Mouse (Mus musculus) spleen, postnatal 4 days (tissue): Measurements from ENCODE around the gene Ddx31.

Experiments
- DNase-seq, 2 experiments: peaks; one replicate each; pipeline ENCODE4 v3.0.0; 2022; ENCODE audit warnings: low spot score in 2 of 2

The Ddx31 gene

GRCm38 (mm10) chr2:28863857-28864256 lies 23.7 kb downstream of the Ddx31 start:
- DNase-seq = no peak

DNA sequence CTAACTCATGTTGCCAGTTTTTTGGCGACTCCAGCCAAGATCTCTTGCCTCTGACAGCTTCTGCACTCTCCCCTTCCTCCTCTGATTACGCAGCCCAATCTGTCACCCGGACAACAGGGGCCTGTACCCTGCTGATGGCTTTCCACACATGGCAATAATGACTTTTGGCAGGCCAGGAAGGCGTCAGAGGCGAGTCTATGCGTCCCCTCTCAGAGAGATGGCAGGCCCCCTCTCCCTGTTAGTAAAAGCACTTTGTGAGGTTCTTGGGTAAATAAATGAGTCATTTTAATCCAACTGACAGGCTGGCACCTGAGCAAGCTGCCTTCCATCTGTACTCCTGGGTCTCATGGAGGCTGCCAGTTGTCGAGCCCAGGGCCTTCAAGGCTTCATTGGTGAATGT lies 27.3 kb downstream of the Ddx31 start:
- no peak for DNase-seq

GRCm38 (mm10) chr2:28875554-28875953 lies 35.3 kb downstream of the Ddx31 start:
- DNase-seq = no peak

DNA sequence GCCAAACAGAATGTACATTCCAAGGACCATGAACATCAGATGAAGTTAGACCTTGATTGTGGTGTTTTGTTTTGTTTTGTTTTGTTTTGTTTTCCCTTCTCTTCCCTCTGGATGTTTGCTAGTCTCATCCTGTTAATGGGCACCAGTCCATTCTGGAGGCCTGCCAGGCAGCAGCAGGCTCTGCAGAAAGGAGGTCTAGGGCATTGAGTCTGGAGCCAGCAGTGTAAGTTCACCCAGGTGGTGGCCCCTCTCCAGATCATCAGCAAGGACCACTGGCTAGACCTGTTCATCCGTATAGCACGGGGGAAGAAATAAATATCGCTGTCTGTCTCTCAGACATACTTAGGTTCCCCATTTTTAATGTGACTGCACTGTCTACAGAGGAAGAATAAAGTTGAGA lies 41.1 kb downstream of the Ddx31 start:
- DNase-seq = no peak

- DNase-seq = no peak
Measured at GRCm38 (mm10) chr2:28882047-28882446, 41.8 kb downstream of the Ddx31 start.

DNA sequence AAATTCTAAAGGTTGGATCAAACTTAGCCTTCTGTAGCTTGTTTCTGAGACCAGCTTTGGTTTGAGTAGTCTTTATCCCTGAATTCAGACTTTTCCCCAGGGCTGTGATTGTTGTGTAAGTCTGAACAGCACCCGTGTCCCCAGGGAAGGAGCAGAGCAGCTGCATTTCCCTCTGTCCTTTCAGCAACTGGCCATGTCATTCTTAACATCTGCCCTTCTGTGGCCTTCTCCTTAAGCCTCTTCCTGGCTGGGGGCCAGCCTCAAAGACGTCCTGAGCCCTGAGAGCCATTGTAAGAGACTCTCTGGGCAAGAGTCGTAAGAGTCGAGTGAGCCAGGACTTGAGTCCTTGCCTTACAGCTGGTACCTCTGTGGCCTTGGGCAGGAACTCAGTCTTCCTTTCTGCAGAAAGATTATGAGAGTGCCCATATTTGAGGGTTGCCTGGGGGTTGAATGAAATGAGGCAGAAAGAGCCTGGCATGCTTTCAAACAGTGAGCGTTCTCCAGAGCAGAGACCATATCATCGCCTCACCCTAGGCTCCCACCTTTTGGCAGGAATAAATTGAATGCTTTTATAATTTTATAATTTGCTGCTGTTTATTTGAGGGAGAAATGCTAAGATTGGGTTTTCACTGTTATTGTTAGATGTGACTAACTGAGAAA lies 42.8 kb downstream of the Ddx31 start:
- no peak for DNase-seq

GRCm38 (mm10) chr2:28884914-28885313 lies 44.7 kb downstream of the Ddx31 start:
- DNase-seq = no peak

GRCm38 (mm10) chr2:28892796-28893195 lies 52.6 kb downstream of the Ddx31 start:
- no peak for DNase-seq

DNA sequence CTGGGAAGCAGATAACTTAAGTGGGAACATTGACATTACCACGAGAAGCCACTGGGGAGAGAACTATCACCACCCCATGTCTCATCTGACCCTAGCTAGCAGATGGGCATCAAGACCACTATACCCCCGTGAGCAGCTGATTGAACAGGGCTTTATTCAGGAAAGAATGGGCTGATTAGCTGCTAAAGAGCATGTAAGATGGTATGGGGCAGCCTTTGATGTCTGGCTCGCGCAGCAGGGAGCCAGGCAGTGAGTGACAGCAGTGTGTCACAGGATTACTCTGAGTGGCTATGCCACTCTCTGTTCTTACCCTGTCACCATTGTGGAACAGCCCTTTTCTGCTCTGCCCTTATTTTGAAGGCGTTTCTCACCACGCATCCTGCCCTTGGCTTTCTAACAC lies 53.3 kb downstream of the Ddx31 start:
- no peak for DNase-seq

GRCm38 (mm10) chr2:28895876-28896275 lies 55.7 kb downstream of the Ddx31 start:
- DNase-seq = no peak

GRCm38 (mm10) chr2:28897340-28897899 lies 57.2 kb downstream of the Ddx31 start:
- no peak for DNase-seq

- no peak for DNase-seq
Measured at GRCm38 (mm10) chr2:28902291-28902690, 62.1 kb downstream of the Ddx31 start.

GRCm38 (mm10) chr2:28903871-28904270 lies 63.7 kb downstream of the Ddx31 start:
- no peak for DNase-seq

- no peak for DNase-seq
Measured at GRCm38 (mm10) chr2:28904786-28905185, 64.6 kb downstream of the Ddx31 start.

GRCm38 (mm10) chr2:28905561-28905960 lies 65.4 kb downstream of the Ddx31 start:
- no peak for DNase-seq

- no peak for DNase-seq
Measured at GRCm38 (mm10) chr2:28907691-28908388, 67.6 kb downstream of the Ddx31 start.

DNA sequence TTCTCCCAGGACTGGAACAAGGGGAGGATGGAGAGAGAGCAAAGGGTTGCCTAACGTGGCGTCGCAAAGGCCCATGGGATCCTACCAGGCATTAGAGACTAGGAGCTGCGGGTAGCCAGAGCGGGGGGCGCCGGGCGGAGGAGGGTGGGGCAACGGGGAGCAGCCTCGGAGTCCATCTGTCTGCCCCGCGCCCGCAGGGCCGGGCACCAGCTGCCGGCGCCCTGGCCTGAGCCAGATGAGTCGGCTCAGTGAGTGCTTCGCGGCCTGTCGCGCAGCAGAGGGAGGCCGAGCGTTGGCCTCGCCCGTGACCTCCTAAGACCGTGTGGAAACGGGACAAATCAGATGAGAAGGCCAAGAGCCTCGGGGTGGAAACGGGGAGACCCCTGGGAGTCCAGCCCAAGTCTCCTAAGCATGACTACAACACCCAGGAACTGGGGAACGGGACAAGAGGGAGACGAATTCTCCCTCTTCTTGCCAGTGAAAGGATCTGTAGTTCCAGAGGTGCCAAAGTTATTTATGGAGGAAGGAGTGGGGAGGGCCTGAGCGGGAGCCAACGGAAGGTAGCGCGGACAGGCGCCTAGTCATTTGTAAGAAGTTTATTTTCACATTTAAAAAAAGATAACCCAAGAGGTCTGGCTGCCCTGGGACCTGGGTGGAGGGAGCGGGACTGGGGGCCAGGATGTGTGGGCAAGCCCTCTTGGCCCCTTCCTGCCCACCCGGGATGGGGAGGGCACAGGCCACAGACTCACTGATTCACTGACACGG lies 68.4 kb downstream of the Ddx31 start:
- DNase-seq = no peak

DNA sequence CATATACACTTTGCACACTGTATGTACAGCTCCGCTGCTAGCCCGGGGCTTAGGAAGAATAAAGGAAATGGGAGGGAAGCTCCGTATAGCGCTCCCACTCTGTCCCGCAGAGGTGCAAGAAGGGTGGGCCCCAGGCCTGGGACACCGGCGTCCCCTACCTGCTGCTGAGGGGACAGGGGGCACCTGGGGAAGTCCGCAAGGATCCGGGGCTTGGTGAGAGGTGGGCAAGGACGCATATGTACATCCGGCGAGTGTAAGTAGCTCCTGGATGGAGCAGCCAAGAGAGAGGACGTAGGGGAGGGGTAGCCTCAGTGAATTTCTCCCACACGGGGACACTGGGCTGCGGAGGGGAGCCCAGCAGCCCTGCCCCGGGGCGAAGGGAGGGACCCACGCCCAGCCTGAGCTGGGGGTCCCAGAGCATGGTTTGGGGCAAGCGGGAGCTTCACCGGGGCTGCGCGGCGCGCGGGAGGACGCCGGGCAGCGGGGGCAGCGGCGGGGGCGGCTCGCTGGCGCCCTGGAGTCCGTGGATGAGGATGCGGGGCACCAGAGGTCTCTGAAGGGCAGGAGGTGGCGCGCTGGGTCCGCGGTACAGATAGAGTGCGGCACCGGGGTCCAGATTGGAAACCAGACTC lies 69.1 kb downstream of the Ddx31 start:
- DNase-seq = no peak

- no peak for DNase-seq
Measured at GRCm38 (mm10) chr2:28909818-28910710, 69.9 kb downstream of the Ddx31 start.

DNA sequence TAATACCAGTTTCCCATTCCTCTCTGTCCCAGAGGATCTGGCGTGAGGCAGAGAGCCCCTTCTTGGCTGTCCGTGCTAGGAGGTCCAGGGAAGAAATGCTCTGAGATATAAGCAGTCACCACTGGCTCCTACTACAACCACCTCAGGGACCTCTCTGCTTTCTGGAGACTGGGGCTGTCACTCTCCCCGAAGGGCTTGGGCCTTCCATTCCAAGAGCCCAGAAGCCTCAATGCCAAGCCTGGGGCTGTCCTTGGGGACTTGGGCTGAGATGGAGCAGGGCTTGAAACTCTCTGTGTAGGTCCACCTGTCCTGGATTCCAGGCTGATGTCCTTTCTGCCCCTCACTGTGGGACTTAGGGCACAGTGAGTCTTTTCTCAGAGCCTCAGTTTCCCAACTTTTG lies 70.7 kb downstream of the Ddx31 start:
- no peak for DNase-seq
